Mouse (Mus musculus): ENCODE data around the gene Gpbp1l1. TPM values are rescaled to one million over a fixed set of nuclear protein-coding genes. Genes with fewer than 3 reads are reported as not detected.

Gene Gpbp1l1
- polyA plus RNA-seq (2012; rRNA removed) (45.4 and 60.0 TPM in 2 replicates), polyA plus RNA-seq (2014; fragmentation: Nextera tagmentation; extraction: Ambion mirVana) (38.0 and 42.0 TPM in 2 replicates)

DNA sequence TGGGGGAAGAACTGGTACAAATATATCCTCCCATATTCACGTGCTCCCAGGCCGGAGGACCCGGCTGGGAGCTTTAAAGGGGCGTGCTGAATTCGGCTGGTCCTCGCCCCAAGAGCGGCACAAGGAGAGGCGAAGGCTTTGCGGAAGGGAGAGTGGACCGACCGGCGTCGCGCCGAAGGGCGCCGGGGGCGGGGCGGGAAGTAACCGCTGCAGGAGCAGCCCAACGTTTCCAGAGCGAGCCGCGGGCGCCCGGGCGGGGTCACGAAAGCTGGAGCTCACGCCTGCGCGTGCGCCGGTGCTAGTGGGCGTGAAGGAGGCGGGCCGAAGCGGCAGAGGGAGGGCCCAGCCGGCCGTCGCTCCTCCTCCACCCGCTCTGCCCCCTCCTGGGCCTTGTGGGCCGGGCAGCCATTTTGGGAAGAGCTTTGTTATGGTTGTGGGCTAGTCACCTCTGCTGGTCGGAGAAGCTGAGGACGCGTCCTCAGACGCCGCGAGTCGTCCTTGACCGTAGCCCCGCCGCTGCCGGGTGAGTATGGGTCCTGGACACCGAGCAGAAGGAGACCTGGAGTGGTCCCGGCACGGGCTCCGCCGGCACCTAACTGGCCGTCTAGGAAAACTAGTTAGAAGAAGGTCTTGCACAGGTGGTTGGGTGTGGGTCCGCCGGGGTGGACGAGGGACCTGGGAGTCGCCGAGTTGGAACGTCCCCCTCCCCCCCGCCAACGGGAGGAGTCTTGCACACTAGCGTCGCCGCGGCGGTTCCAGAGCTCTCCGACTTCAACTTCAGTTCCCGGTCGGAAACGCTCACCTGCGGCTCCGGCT lies at the start of gene Gpbp1l1:
TSS of gene Gpbp1l1 (plus strand) at position 353 of the 816 bp plus-strand sequence.
- DNase-seq (ENCODE audit: low spot score) (peak; percentile 95), ATAC-seq (ENCODE audit: low FRiP score, low read depth) (peak; percentile 95)
- Histone ChIP-seq H3K9ac (ENCODE audit: low read depth, low read length, severe bottlenecking) (peak within 1 kb of the TSS; percentile 90), H3K9me3 (ENCODE audit: control insufficient read depth, low read length) (no peaks in the 10 kb centered on the region), H3K4me1 (ENCODE audit: control insufficient read depth, insufficient read depth, low read length) (peaks cover 12% of the 10 kb centered on the region), H3K4me3 (replicated peaks; ENCODE audit: low read length) (peak within 1 kb of the TSS; percentile 93), H3K27me3 (ENCODE audit: control insufficient read depth, insufficient read depth, low read length) (no peaks in the 10 kb centered on the region), H3K4me2 (replicated peaks; ENCODE audit: low read depth, low read length, severe bottlenecking) (peak within 1 kb of the TSS; percentile 80), H3K36me3 (ENCODE audit: control insufficient read depth, insufficient read depth, low read length) (peaks cover 15% of the 10 kb centered on the region), H3K27ac (replicated peaks; ENCODE audit: low read depth, low read length) (peak within 1 kb of the TSS; percentile 87)
- WGBS, result 3% methylated on average over 46 of the region's 78 CpGs
- peak; percentile 38; the same call in 1 of the 2 replicates for TF ChIP-seq POLR2A (IDR thresholded peaks at IDR 0.05; ENCODE audit: borderline replicate concordance, extremely low read depth, insufficient read depth, insufficient read length)

DNA sequence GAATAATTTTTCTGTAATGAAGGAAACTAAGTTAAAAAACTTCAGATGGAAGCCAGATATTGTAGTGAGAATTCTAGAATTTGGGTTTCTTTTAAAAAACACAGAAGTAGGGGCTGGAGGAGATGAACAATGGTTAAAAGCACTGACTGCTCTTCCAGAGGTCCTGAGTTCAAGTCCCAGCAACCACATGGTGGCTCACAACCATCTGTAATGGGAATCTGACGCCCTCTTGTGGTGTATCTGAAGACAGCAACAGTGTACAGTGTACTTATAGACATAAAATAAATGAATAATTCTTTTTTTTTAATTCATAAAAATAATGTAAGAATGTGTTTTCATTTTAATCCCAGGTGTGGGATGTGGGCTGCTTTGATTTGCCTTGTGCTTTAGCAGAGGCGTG lies 26.3 kb upstream of the Gpbp1l1 start:
- Histone ChIP-seq H3K4me3 (replicated peaks; ENCODE audit: low read length) (no peak overlapping the region), H3K4me2 (replicated peaks; ENCODE audit: low read depth, low read length, severe bottlenecking) (no peak overlapping the region), H3K27me3 (ENCODE audit: control insufficient read depth, insufficient read depth, low read length) (no peaks in the 10 kb centered on the region), H3K27ac (replicated peaks; ENCODE audit: low read depth, low read length) (no peak overlapping the region), H3K9me3 (ENCODE audit: control insufficient read depth, low read length) (no peaks in the 10 kb centered on the region), H3K36me3 (ENCODE audit: control insufficient read depth, insufficient read depth, low read length) (peaks cover 21% of the 10 kb centered on the region), H3K9ac (ENCODE audit: low read depth, low read length, severe bottlenecking) (no peak overlapping the region), H3K4me1 (ENCODE audit: control insufficient read depth, insufficient read depth, low read length) (no peaks in the 10 kb centered on the region)
- ATAC-seq (ENCODE audit: low FRiP score, low read depth), result no peak
- no peak for DNase-seq (ENCODE audit: low spot score)
- TF ChIP-seq POLR2A (IDR thresholded peaks at IDR 0.05; ENCODE audit: borderline replicate concordance, extremely low read depth, insufficient read depth, insufficient read length), result no peak
- 57% methylated on average over 2 of the region's 2 CpGs for WGBS

DNA sequence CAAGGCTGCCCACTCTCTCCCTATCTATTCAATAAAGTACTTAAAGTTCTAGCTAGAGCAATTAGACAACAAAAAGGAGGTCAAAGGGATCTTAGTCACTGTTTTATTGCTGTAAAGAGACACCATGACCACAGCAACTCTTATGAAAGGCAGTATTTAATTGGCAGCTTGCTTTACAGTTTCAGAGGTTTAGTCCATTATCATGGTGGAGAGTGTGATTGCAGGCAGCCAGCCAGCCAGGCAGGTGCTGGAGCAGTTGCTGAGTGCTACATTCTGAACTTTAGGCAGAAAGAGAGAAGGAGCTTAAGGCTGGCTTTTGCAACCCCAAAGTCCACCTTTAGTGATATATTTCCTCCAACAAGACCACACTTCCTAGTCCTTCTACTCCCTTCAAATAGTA lies 21.1 kb upstream of the Gpbp1l1 start:
- Histone ChIP-seq H3K4me3 (replicated peaks; ENCODE audit: low read length) (no peak overlapping the region), H3K36me3 (ENCODE audit: control insufficient read depth, insufficient read depth, low read length) (peaks cover 12% of the 10 kb centered on the region; the same call in 1 of the 2 replicates), H3K27me3 (ENCODE audit: control insufficient read depth, insufficient read depth, low read length) (no peaks in the 10 kb centered on the region), H3K4me1 (ENCODE audit: control insufficient read depth, insufficient read depth, low read length) (no peaks in the 10 kb centered on the region), H3K9ac (ENCODE audit: low read depth, low read length, severe bottlenecking) (no peak overlapping the region), H3K9me3 (ENCODE audit: control insufficient read depth, low read length) (no peaks in the 10 kb centered on the region), H3K27ac (replicated peaks; ENCODE audit: low read depth, low read length) (no peak overlapping the region), H3K4me2 (replicated peaks; ENCODE audit: low read depth, low read length, severe bottlenecking) (no peak overlapping the region)
- TF ChIP-seq POLR2A (IDR thresholded peaks at IDR 0.05; ENCODE audit: borderline replicate concordance, extremely low read depth, insufficient read depth, insufficient read length), result no peak
- no peak for DNase-seq (ENCODE audit: low spot score)
- ATAC-seq (ENCODE audit: low FRiP score, low read depth), result no peak

DNA sequence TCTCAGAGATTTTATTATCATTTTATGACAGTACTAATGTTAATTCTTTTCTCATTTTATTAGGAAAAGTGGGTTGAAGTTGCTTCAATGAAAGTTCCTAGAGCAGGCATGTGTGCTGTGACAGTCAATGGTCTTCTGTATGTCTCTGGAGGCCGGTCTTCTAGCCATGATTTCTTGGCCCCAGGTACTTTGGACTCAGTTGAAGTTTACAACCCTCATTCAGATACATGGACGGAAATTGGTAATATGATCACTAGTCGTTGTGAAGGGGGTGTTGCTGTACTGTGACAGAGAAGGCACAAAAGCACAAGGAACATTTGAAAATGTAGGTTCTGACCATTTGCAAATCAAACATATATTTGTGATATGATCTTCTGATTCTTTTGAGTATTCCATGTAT lies 19.7 kb upstream of the Gpbp1l1 start:
- WGBS, result 72% methylated on average over 3 of the region's 3 CpGs

DNA sequence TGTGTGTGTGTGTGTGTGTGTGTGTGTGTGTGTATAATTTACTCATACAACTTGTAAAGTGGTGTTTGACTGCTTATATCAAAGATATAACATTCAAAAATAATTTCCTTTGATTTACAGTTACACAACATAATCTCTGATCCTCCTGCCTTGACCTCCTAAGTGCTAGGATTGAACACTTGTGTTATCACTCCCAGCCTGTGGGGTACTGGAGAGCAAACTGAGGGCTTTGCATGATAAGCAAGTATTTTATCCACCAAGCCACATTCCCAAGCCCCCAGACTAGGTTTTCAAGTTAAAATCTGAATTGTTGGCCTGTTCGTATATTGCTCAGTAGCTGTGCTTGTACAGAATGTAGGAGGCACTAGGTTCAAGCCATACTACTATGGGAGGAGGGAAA lies 7.0 kb upstream of the Gpbp1l1 start:
- no peak for ATAC-seq (ENCODE audit: low FRiP score, low read depth)
- TF ChIP-seq POLR2A (IDR thresholded peaks at IDR 0.05; ENCODE audit: borderline replicate concordance, extremely low read depth, insufficient read depth, insufficient read length), result no peak
- Histone ChIP-seq H3K4me2 (replicated peaks; ENCODE audit: low read depth, low read length, severe bottlenecking) (no peak overlapping the region), H3K27ac (replicated peaks; ENCODE audit: low read depth, low read length) (no peak overlapping the region), H3K9me3 (ENCODE audit: control insufficient read depth, low read length) (no peaks in the 10 kb centered on the region), H3K4me1 (ENCODE audit: control insufficient read depth, insufficient read depth, low read length) (no peaks in the 10 kb centered on the region), H3K27me3 (ENCODE audit: control insufficient read depth, insufficient read depth, low read length) (no peaks in the 10 kb centered on the region), H3K4me3 (replicated peaks; ENCODE audit: low read length) (no peak overlapping the region), H3K9ac (ENCODE audit: low read depth, low read length, severe bottlenecking) (no peak overlapping the region), H3K36me3 (ENCODE audit: control insufficient read depth, insufficient read depth, low read length) (peaks cover 13% of the 10 kb centered on the region)
- DNase-seq (ENCODE audit: low spot score), result no peak
- WGBS, result 93% methylated on average over 1 of the region's 1 CpGs

More for the DNA sequence above, 19.7 kb upstream of the Gpbp1l1 start:
- Histone ChIP-seq H3K27ac (replicated peaks; ENCODE audit: low read depth, low read length) (no peak overlapping the region), H3K4me3 (replicated peaks; ENCODE audit: low read length) (no peak overlapping the region), H3K9me3 (ENCODE audit: control insufficient read depth, low read length) (no peaks in the 10 kb centered on the region), H3K4me2 (replicated peaks; ENCODE audit: low read depth, low read length, severe bottlenecking) (no peak overlapping the region), H3K27me3 (ENCODE audit: control insufficient read depth, insufficient read depth, low read length) (no peaks in the 10 kb centered on the region), H3K9ac (ENCODE audit: low read depth, low read length, severe bottlenecking) (no peak overlapping the region), H3K4me1 (ENCODE audit: control insufficient read depth, insufficient read depth, low read length) (no peaks in the 10 kb centered on the region), H3K36me3 (ENCODE audit: control insufficient read depth, insufficient read depth, low read length) (peaks cover 11% of the 10 kb centered on the region; the same call in 1 of the 2 replicates)
- TF ChIP-seq POLR2A (IDR thresholded peaks at IDR 0.05; ENCODE audit: borderline replicate concordance, extremely low read depth, insufficient read depth, insufficient read length), result no peak
- DNase-seq (ENCODE audit: low spot score) (no peak), ATAC-seq (ENCODE audit: low FRiP score, low read depth) (no peak)
